Comparison of ENCODE assay signal across 8 mouse cellular contexts in the genomic region with DNA sequence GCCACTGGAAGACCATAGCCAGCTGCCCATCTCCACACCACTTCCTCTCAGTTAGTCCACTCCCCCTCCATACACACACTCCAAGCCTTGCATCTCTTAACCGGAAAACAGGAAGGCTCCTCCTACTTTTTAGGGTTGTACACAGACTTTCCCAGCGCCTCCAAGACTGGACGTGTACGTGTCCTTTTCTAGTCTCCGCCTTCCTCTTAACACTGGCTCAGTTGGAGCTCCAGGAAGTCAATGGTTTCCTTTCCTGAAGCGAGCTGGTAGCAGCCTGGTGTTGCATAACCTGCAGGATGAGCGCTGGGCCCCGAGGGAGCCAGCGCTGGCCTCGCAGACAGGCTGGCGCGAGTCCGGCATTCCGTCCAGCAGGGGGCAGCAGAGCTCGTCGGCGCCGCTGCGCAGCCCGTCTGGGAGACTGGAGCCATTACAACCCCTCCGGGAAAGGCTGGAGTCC.
DNase-seq lines count a peak whose midpoint lies in the region; ATAC-seq and TF ChIP-seq lines count a peak whose summit lies in the region.

No protein-coding gene starts in this region.

- H3K36me3 ChIP-seq in CH12.LX (replicated peaks in 1 of 2; ENCODE audit: control insufficient read depth in 1 of 2, insufficient read depth in 1 of 2, low read length in 1 of 2): no peaks in the 10 kb centered on the region
- H3K36me3 ChIP-seq in forebrain, embryonic 11.5 days (ENCODE audit: control insufficient read depth, insufficient read depth, low read length): no peaks in the 10 kb centered on the region
- H3K36me3 ChIP-seq in heart, embryonic 15.5 days: no peaks in the 10 kb centered on the region
- H3K36me3 ChIP-seq in liver, embryonic 12.5 days: no peaks in the 10 kb centered on the region
- no peaks in the 10 kb centered on the region for H3K36me3 ChIP-seq in splenic B cell, adult 2 months (ENCODE audit: control insufficient read depth, insufficient read depth, low read length, poor library complexity, severe bottlenecking)

- H3K4me3 ChIP-seq in CH12.LX (replicated peaks in 1 of 3; ENCODE audit: low read depth in 2 of 3, low read length in 2 of 3, poor library complexity in 1 of 3): no peak overlapping the region
- peak overlapping the region; percentile 5; the same call in 1 of the 2 replicates for H3K4me3 ChIP-seq in forebrain, embryonic 11.5 days (ENCODE audit: low read depth, low read length)
- peak overlapping the region; percentile 30 for H3K4me3 ChIP-seq in heart, embryonic 15.5 days
- no peak overlapping the region for H3K4me3 ChIP-seq in liver, embryonic 12.5 days

- WGBS in forebrain, embryonic 11.5 days: 2% methylated on average over 21 of the region's 21 CpGs
- 3% methylated on average over 21 of the region's 21 CpGs for WGBS in heart, embryonic 15.5 days
- 2% methylated on average over 21 of the region's 21 CpGs for WGBS in liver, embryonic 12.5 days (ENCODE audit: insufficient replicate concordance)

- H3K9ac ChIP-seq in CH12.LX (ENCODE audit: insufficient read depth, low read depth): no peak overlapping the region
- H3K9ac ChIP-seq in forebrain, embryonic 11.5 days (ENCODE audit: low read length): peak overlapping the region; percentile 53
- H3K9ac ChIP-seq in heart, embryonic 15.5 days: no peak overlapping the region
- no peak overlapping the region for H3K9ac ChIP-seq in liver, embryonic 12.5 days

- peak; percentile 88 for ATAC-seq in forebrain, embryonic 11.5 days (replicated peaks; ENCODE audit: low FRiP score)
- peak; percentile 88 for ATAC-seq in heart, embryonic 15.5 days (replicated peaks; ENCODE audit: insufficient number of reproducible peaks, insufficient read depth, low FRiP score, low read depth)
- ATAC-seq in liver, embryonic 12.5 days: peak; percentile 80

- peaks cover 6 to 23% of the 10 kb centered on the region in 2 experiments for H3K4me1 ChIP-seq in CH12.LX (ENCODE audit: control insufficient read depth in 1 of 2, insufficient read depth in 2 of 2)
- H3K4me1 ChIP-seq in forebrain, embryonic 11.5 days (replicated peaks; ENCODE audit: control insufficient read depth, insufficient read depth, low read length): no peaks in the 10 kb centered on the region
- H3K4me1 ChIP-seq in heart, embryonic 15.5 days (replicated peaks): peaks cover 15% of the 10 kb centered on the region
- no peaks in the 10 kb centered on the region for H3K4me1 ChIP-seq in liver, embryonic 12.5 days

- dilution Hi-C loops in CH12.LX (cut with MboI; ENCODE audit: extremely low pct_ligation_motif_present, extremely low pct_unique_long_range_greater_than_20kb, low sequenced_read_pairs): no loop called here

- H3K79me2 ChIP-seq in CH12.LX (replicated peaks; ENCODE audit: control insufficient read depth, extremely low read depth, insufficient read depth, poor library complexity, severe bottlenecking): no peaks in the 10 kb centered on the region

- in situ Hi-C loops in CH12.LX (cut with MboI; ENCODE audit: low pct_ligation_motif_present, low pct_unique_long_range_greater_than_20kb, low sequenced_read_pairs): loop anchor here (10.0 kb wide), 1 partner anchor 267 kb away; no protein-coding TSS in a partner anchor

- no peak overlapping the region for H3K27ac ChIP-seq in CH12.LX (ENCODE audit: insufficient read depth, low read depth)
- no peak overlapping the region for H3K27ac ChIP-seq in forebrain, embryonic 11.5 days (ENCODE audit: low read depth, low read length)
- H3K27ac ChIP-seq in heart, embryonic 15.5 days: peak overlapping the region; percentile 72
- H3K27ac ChIP-seq in liver, embryonic 12.5 days: no peak overlapping the region

- H3K27me3 ChIP-seq in CH12.LX (replicated peaks): peaks cover 2% of the 10 kb centered on the region
- H3K27me3 ChIP-seq in forebrain, embryonic 11.5 days (ENCODE audit: control insufficient read depth, insufficient read depth, low read length): no peaks in the 10 kb centered on the region
- no peaks in the 10 kb centered on the region for H3K27me3 ChIP-seq in heart, embryonic 15.5 days
- H3K27me3 ChIP-seq in liver, embryonic 12.5 days (replicated peaks): no peaks in the 10 kb centered on the region
- no peaks in the 10 kb centered on the region for H3K27me3 ChIP-seq in splenic B cell, adult 2 months (ENCODE audit: control insufficient read depth, insufficient read depth, low read length, poor library complexity, severe bottlenecking)

- no peaks in the 10 kb centered on the region for H3K9me3 ChIP-seq in CH12.LX (replicated peaks; ENCODE audit: low read length)
- H3K9me3 ChIP-seq in forebrain, embryonic 11.5 days (ENCODE audit: control insufficient read depth, low read length): no peaks in the 10 kb centered on the region
- no peaks in the 10 kb centered on the region for H3K9me3 ChIP-seq in heart, embryonic 15.5 days (replicated peaks)
- no peaks in the 10 kb centered on the region for H3K9me3 ChIP-seq in liver, embryonic 12.5 days (replicated peaks)

- no peak for TF ChIP-seq EP300 in CH12.LX (IDR thresholded peaks at IDR 0.05; ENCODE audit: low read length)

- peak; percentile 40 to 92 for TF ChIP-seq CTCF in CH12.LX (conservative IDR thresholded peaks at IDR 0.05 in 1 of 2, IDR thresholded peaks at IDR 0.05 in 1 of 2; ENCODE audit: low read depth in 2 of 2, low read length in 2 of 2)

- peak; percentile 85 for TF ChIP-seq RAD21 in CH12.LX (IDR thresholded peaks at IDR 0.05; ENCODE audit: low read depth, low read length)

- peak overlapping the region; percentile 52 for H3K4me2 ChIP-seq in CH12.LX (ENCODE audit: insufficient read depth, low read depth, poor library complexity, severe bottlenecking)
- peak overlapping the region; percentile 40; the same call in 1 of the 2 replicates for H3K4me2 ChIP-seq in forebrain, embryonic 11.5 days (ENCODE audit: low read depth, low read length, severe bottlenecking)
- peak overlapping the region; percentile 51 for H3K4me2 ChIP-seq in heart, embryonic 15.5 days
- peak overlapping the region; percentile 47 for H3K4me2 ChIP-seq in liver, embryonic 12.5 days

- no peak for TF ChIP-seq POLR2A in CH12.LX (IDR thresholded peaks at IDR 0.05; ENCODE audit: low read depth, low read length)

- peak; percentile 69 for DNase-seq in CH12.LX (ENCODE audit: extremely low read depth)
- DNase-seq in c-Kit-positive CD71-positive TER-119-negative erythroid progenitor cells, embryonic 14.5 days (ENCODE audit: low read depth): peak; percentile 23
- peak; percentile 94 for DNase-seq in forebrain, embryonic 11.5 days (ENCODE audit: low spot score)
- DNase-seq in kidney, postnatal 14 days: peak; percentile 94
- peak; percentile 74 for DNase-seq in naive thymus-derived CD4-positive, alpha-beta T cell, adult 2 months (ENCODE audit: low read depth)
- DNase-seq in splenic B cell, adult 2 months (ENCODE audit: low read depth, low spot score): peak; percentile 77

TF ChIP-seq in CH12.LX, 34 proteins besides CTCF, POLR2A, EP300 and RAD21:
- TF ChIP-seq IRF4 (IDR thresholded peaks at IDR 0.05; ENCODE audit: low read depth, low read length) (peak; percentile 46; the same call in 1 of the 2 replicates), PAX5 (IDR thresholded peaks at IDR 0.05; ENCODE audit: low read length) (no peak), ZC3H11A (IDR thresholded peaks at IDR 0.05; ENCODE audit: low read depth, low read length) (peak; percentile 42), MEF2A (IDR thresholded peaks at IDR 0.05; ENCODE audit: borderline replicate concordance, low read depth, low read length) (0 out of 2 replicates have a peak, but pooled peaks have one; percentile 31), POLR2AphosphoS2 (IDR thresholded peaks at IDR 0.05; ENCODE audit: low read depth, low read length) (no peak), MAZ (IDR thresholded peaks at IDR 0.05; ENCODE audit: low read depth, low read length) (no peak), NRF1 (IDR thresholded peaks at IDR 0.05; ENCODE audit: low read depth, low read length) (0 out of 2 replicates have a peak, but pooled peaks have one; percentile 40), SIN3A (IDR thresholded peaks at IDR 0.05; ENCODE audit: low read length) (no peak), ELF1 (IDR thresholded peaks at IDR 0.05; ENCODE audit: low read depth, low read length) (peak; percentile 5; the same call in 1 of the 2 replicates), MAX (IDR thresholded peaks at IDR 0.05; ENCODE audit: low read length) (peak; percentile 20; the same call in 1 of the 2 replicates), SMC3 (IDR thresholded peaks at IDR 0.05; ENCODE audit: low read depth, low read length) (peak; percentile 88)

Comparison
In these comparisons a context has a peak if more than half of its experiments do, and no peak if none do; other contexts are left out.
1. DNase-seq: peak in every context shown above with its lines; median percentile 94 in forebrain, embryonic 11.5 days; 94 in kidney, postnatal 14 days; 77 in splenic B cell, adult 2 months; 74 in naive thymus-derived CD4-positive, alpha-beta T cell, adult 2 months; 69 in CH12.LX; 23 in c-Kit-positive CD71-positive TER-119-negative erythroid progenitor cells, embryonic 14.5 days.
2. H3K4me3 ChIP-seq: peak in forebrain, embryonic 11.5 days (single experiment) and heart, embryonic 15.5 days (single experiment); none in CH12.LX (0 of 3) and liver, embryonic 12.5 days (single experiment).
3. Peak in every context shown above with its lines, with median percentiles within 50 percentile points of each other: H3K4me2 ChIP-seq and ATAC-seq.